Mouse (Mus musculus): ENCODE data around the gene Tasp1.

GRCm38 (mm10) chr2:139807887-139808286 is 258.7 kb downstream of the Tasp1 start:
- no peak for TF ChIP-seq CTCF (IDR thresholded peaks at IDR 0.05; ENCODE audit: low read depth)
- no peak for TF ChIP-seq EP300 (IDR thresholded peaks at IDR 0.05; ENCODE audit: low read depth)

All from liver, postnatal 0 days (tissue).